Mouse (Mus musculus): ENCODE measurements around the gene Cacna1g. TPM values are rescaled to one million over a fixed set of nuclear protein-coding genes. Genes with fewer than 3 reads are reported as not detected.

The Cacna1g gene
- polyA plus RNA-seq, 1 experiment from 2014 or later: 3.2 TPM

GRCm38 (mm10) chr11:94457001-94457400, 17.0 kb downstream of the Cacna1g start:
- no peak overlapping the region for H3K4me3 ChIP-seq
- H3K4me2 ChIP-seq: peak overlapping the region; percentile 58
- H3K4me1 ChIP-seq: peaks cover 33% of the 10 kb centered on the region
- no peaks in the 10 kb centered on the region for H3K36me3 ChIP-seq
- H3K9me3 ChIP-seq (replicated peaks): no peaks in the 10 kb centered on the region
- H3K27ac ChIP-seq: peak overlapping the region; percentile 67
- 80% methylated on average over 15 of the region's 15 CpGs for WGBS (ENCODE audit: insufficient replicate concordance)
- no peak for ATAC-seq
- H3K27me3 ChIP-seq (replicated peaks): peaks cover 55% of the 10 kb centered on the region
- H3K9ac ChIP-seq: no peak overlapping the region

- Histone ChIP-seq H3K27me3 (replicated peaks) (peaks cover 50% of the 10 kb centered on the region), H3K4me1 (peaks cover 37% of the 10 kb centered on the region), H3K9me3 (replicated peaks) (no peaks in the 10 kb centered on the region), H3K36me3 (no peaks in the 10 kb centered on the region), H3K9ac (peak overlapping the region; percentile 47), H3K27ac (peak overlapping the region; percentile 86), H3K4me2 (peak overlapping the region; percentile 58), H3K4me3 (peak overlapping the region; percentile 45)
- WGBS (ENCODE audit: insufficient replicate concordance): 50% methylated on average over 3 of the region's 3 CpGs
- peak; percentile 96 for ATAC-seq
Measured at GRCm38 (mm10) chr11:94456347-94456746, 17.7 kb downstream of the Cacna1g start.

GRCm38 (mm10) chr11:94455161-94455820, 18.7 kb downstream of the Cacna1g start:
- peaks cover 44% of the 10 kb centered on the region for H3K4me1 ChIP-seq
- 0 out of 2 replicates have a peak, but pooled peaks have one; percentile 35 for ATAC-seq
- H3K9me3 ChIP-seq (replicated peaks): no peaks in the 10 kb centered on the region
- H3K36me3 ChIP-seq: no peaks in the 10 kb centered on the region
- H3K27me3 ChIP-seq (replicated peaks): peaks cover 53% of the 10 kb centered on the region
- 58% methylated on average over 10 of the region's 10 CpGs for whole genome bisulfite sequencing (ENCODE audit: insufficient replicate concordance)
- peak overlapping the region; percentile 58 for H3K4me2 ChIP-seq
- peak overlapping the region; percentile 86 for H3K27ac ChIP-seq
- H3K4me3 ChIP-seq: peak overlapping the region; percentile 45
- H3K9ac ChIP-seq: peak overlapping the region; percentile 47

GRCm38 (mm10) chr11:94454756-94455155, 19.2 kb downstream of the Cacna1g start:
- Histone ChIP-seq H3K4me1 (peaks cover 44% of the 10 kb centered on the region), H3K4me3 (peak overlapping the region; percentile 45; the same call in 1 of the 2 replicates), H3K9ac (peak overlapping the region; percentile 47), H3K36me3 (no peaks in the 10 kb centered on the region), H3K4me2 (peak overlapping the region; percentile 58), H3K27ac (no peak overlapping the region), H3K27me3 (replicated peaks) (peaks cover 59% of the 10 kb centered on the region), H3K9me3 (replicated peaks) (no peaks in the 10 kb centered on the region)
- 48% methylated on average over 5 of the region's 5 CpGs for WGBS (ENCODE audit: insufficient replicate concordance)
- ATAC-seq: no peak

- Histone ChIP-seq H3K9ac (no peak overlapping the region), H3K27me3 (replicated peaks) (peaks cover 63% of the 10 kb centered on the region), H3K27ac (no peak overlapping the region), H3K4me2 (no peak overlapping the region), H3K4me3 (no peak overlapping the region), H3K4me1 (peaks cover 36% of the 10 kb centered on the region), H3K9me3 (replicated peaks) (no peaks in the 10 kb centered on the region), H3K36me3 (no peaks in the 10 kb centered on the region)
- 54% methylated on average over 12 of the region's 12 CpGs for WGBS (ENCODE audit: insufficient replicate concordance)
- ATAC-seq: no peak
Measured at GRCm38 (mm10) chr11:94451091-94451773, 22.8 kb downstream of the Cacna1g start.

- Histone ChIP-seq H3K9me3 (replicated peaks) (no peaks in the 10 kb centered on the region), H3K27ac (no peak overlapping the region), H3K4me1 (peaks cover 23% of the 10 kb centered on the region), H3K4me2 (no peak overlapping the region), H3K4me3 (no peak overlapping the region), H3K9ac (no peak overlapping the region), H3K27me3 (replicated peaks) (peaks cover 69% of the 10 kb centered on the region), H3K36me3 (no peaks in the 10 kb centered on the region)
- 55% methylated on average over 5 of the region's 5 CpGs for WGBS (ENCODE audit: insufficient replicate concordance)
- ATAC-seq: no peak
Measured at GRCm38 (mm10) chr11:94449886-94450285, 24.1 kb downstream of the Cacna1g start.

GRCm38 (mm10) chr11:94449239-94449638, 24.8 kb downstream of the Cacna1g start:
- no peaks in the 10 kb centered on the region for H3K9me3 ChIP-seq (replicated peaks)

GRCm38 (mm10) chr11:94447017-94447416, 27.0 kb downstream of the Cacna1g start:
- 27% methylated on average over 3 of the region's 3 CpGs for WGBS (ENCODE audit: insufficient replicate concordance)
- Histone ChIP-seq H3K4me3 (no peak overlapping the region), H3K4me2 (no peak overlapping the region), H3K36me3 (no peaks in the 10 kb centered on the region), H3K9me3 (replicated peaks) (no peaks in the 10 kb centered on the region), H3K27me3 (replicated peaks) (peaks cover 82% of the 10 kb centered on the region), H3K9ac (no peak overlapping the region), H3K4me1 (peaks cover 17% of the 10 kb centered on the region), H3K27ac (no peak overlapping the region)
- peak; percentile 52; the same call in 1 of the 2 replicates for ATAC-seq

More at GRCm38 (mm10) chr11:94449239-94449638, 24.8 kb downstream of the Cacna1g start:
- 50% methylated on average over 8 of the region's 8 CpGs for WGBS (ENCODE audit: insufficient replicate concordance)
- no peak overlapping the region for H3K4me3 ChIP-seq
- H3K27me3 ChIP-seq (replicated peaks): peaks cover 69% of the 10 kb centered on the region
- no peak for ATAC-seq
- H3K9ac ChIP-seq: no peak overlapping the region
- no peak overlapping the region for H3K27ac ChIP-seq
- H3K36me3 ChIP-seq: no peaks in the 10 kb centered on the region
- H3K4me2 ChIP-seq: no peak overlapping the region
- H3K4me1 ChIP-seq: peaks cover 17% of the 10 kb centered on the region

- H3K4me2 ChIP-seq: no peak overlapping the region
- H3K27me3 ChIP-seq (replicated peaks): peaks cover 75% of the 10 kb centered on the region
- H3K9me3 ChIP-seq (replicated peaks): no peaks in the 10 kb centered on the region
- H3K9ac ChIP-seq: no peak overlapping the region
- H3K27ac ChIP-seq: no peak overlapping the region
- no peaks in the 10 kb centered on the region for H3K36me3 ChIP-seq
- peaks cover 6% of the 10 kb centered on the region; the same call in 1 of the 2 replicates for H3K4me1 ChIP-seq
- H3K4me3 ChIP-seq: no peak overlapping the region
- WGBS (ENCODE audit: insufficient replicate concordance): 51% methylated on average over 4 of the region's 4 CpGs
- no peak for ATAC-seq
Measured at GRCm38 (mm10) chr11:94445300-94445699, 28.7 kb downstream of the Cacna1g start.

GRCm38 (mm10) chr11:94444829-94445228, 29.2 kb downstream of the Cacna1g start:
- peaks cover 6% of the 10 kb centered on the region; the same call in 1 of the 2 replicates for H3K4me1 ChIP-seq
- H3K4me2 ChIP-seq: no peak overlapping the region
- WGBS (ENCODE audit: insufficient replicate concordance): 58% methylated on average over 5 of the region's 5 CpGs
- H3K27me3 ChIP-seq (replicated peaks): peaks cover 70% of the 10 kb centered on the region
- H3K36me3 ChIP-seq: no peaks in the 10 kb centered on the region
- H3K27ac ChIP-seq: no peak overlapping the region
- H3K9me3 ChIP-seq (replicated peaks): no peaks in the 10 kb centered on the region
- ATAC-seq: no peak
- no peak overlapping the region for H3K9ac ChIP-seq
- H3K4me3 ChIP-seq: no peak overlapping the region

- Histone ChIP-seq H3K9ac (no peak overlapping the region), H3K9me3 (replicated peaks) (no peaks in the 10 kb centered on the region), H3K27ac (no peak overlapping the region), H3K4me1 (no peaks in the 10 kb centered on the region), H3K36me3 (no peaks in the 10 kb centered on the region), H3K27me3 (replicated peaks) (peaks cover 56% of the 10 kb centered on the region), H3K4me3 (no peak overlapping the region), H3K4me2 (no peak overlapping the region)
- WGBS (ENCODE audit: insufficient replicate concordance): 64% methylated on average over 9 of the region's 9 CpGs
- no peak for ATAC-seq
Measured at GRCm38 (mm10) chr11:94441752-94442151, 32.2 kb downstream of the Cacna1g start.

- H3K4me3 ChIP-seq: no peak overlapping the region
- WGBS (ENCODE audit: insufficient replicate concordance): 43% methylated on average over 7 of the region's 7 CpGs
- no peaks in the 10 kb centered on the region for H3K4me1 ChIP-seq
- no peak overlapping the region for H3K9ac ChIP-seq
- H3K9me3 ChIP-seq (replicated peaks): no peaks in the 10 kb centered on the region
- no peak overlapping the region for H3K4me2 ChIP-seq
- H3K27me3 ChIP-seq (replicated peaks): peaks cover 53% of the 10 kb centered on the region
- H3K27ac ChIP-seq: no peak overlapping the region
- ATAC-seq: no peak
- H3K36me3 ChIP-seq: no peaks in the 10 kb centered on the region
Measured at GRCm38 (mm10) chr11:94441122-94441521, 32.9 kb downstream of the Cacna1g start.

All from liver, embryonic 12.5 days (tissue).